Mouse (Mus musculus) embryo, embryonic 11.5 days (tissue): ENCODE data around the gene Gm853.

ENCODE experiments used
- DNase-seq: peaks from one replicate; pipeline ENCODE4 v3.0.0-alpha.2; 2012; ENCODE audit warnings: low read depth, low spot score

Gm853 gene

GRCm38 (mm10) chr4:130174335-130175031, 47.7 kb downstream of the Gm853 start:
- no peak for DNase-seq

GRCm38 (mm10) chr4:130173911-130174311, 48.3 kb downstream of the Gm853 start:
- DNase-seq, result no peak

GRCm38 (mm10) chr4:130173060-130173822, 49.0 kb downstream of the Gm853 start:
- no peak for DNase-seq

- no peak for DNase-seq
These were observed 50.0 kb downstream of the Gm853 start for GRCm38 (mm10) chr4:130171951-130172765.

GRCm38 (mm10) chr4:130170362-130170761, 51.8 kb downstream of the Gm853 start:
- DNase-seq, result no peak

GRCm38 (mm10) chr4:130169411-130169971, 52.7 kb downstream of the Gm853 start:
- DNase-seq, result no peak

- DNase-seq, result no peak
These were observed 53.7 kb downstream of the Gm853 start for GRCm38 (mm10) chr4:130168280-130169183.

GRCm38 (mm10) chr4:130167814-130168213, 54.4 kb downstream of the Gm853 start:
- no peak for DNase-seq

- no peak for DNase-seq
These were observed 54.9 kb downstream of the Gm853 start for GRCm38 (mm10) chr4:130167321-130167720.

GRCm38 (mm10) chr4:130166592-130166991, 55.6 kb downstream of the Gm853 start:
- DNase-seq, result no peak

GRCm38 (mm10) chr4:130166061-130166460, 56.1 kb downstream of the Gm853 start:
- DNase-seq, result no peak

GRCm38 (mm10) chr4:130164121-130164520, 58.1 kb downstream of the Gm853 start:
- no peak for DNase-seq

- no peak for DNase-seq
These were observed 58.8 kb downstream of the Gm853 start for GRCm38 (mm10) chr4:130163391-130163861.

GRCm38 (mm10) chr4:130161349-130161748, 60.9 kb downstream of the Gm853 start:
- no peak for DNase-seq
